Mouse (Mus musculus) macrophage (primary cell): Measurements from ENCODE around the gene Pah. TPM values are rescaled to one million over a fixed set of nuclear protein-coding genes. Genes with fewer than 3 reads are reported as not detected.

ENCODE experiments used
- H3K27ac ChIP-seq: fragments of 350-480 bp; formaldehyde crosslinking; 2 replicates; pipeline ENCODE4 v1.9.0; 2021
- H3K36me3 ChIP-seq: fragments of 350-480 bp; formaldehyde crosslinking; 2 replicates; pipeline ENCODE4 v1.9.0; 2021; ENCODE audit errors: inconsistent target
- H3K4me3 ChIP-seq: fragments of 350-480 bp; formaldehyde crosslinking; 2 replicates; pipeline ENCODE4 v1.9.0; 2021; ENCODE audit errors: inconsistent target
- H3K79me2 ChIP-seq: fragments of 350-480 bp; formaldehyde crosslinking; 2 replicates; pipeline ENCODE4 v1.9.0; 2021; ENCODE audit errors: inconsistent target
- WGBS: methylation state at CpG from one replicate; pipeline ENCODE4 v1.1.7; 2026; ENCODE audit warnings: inconsistent platforms; ENCODE audit not compliant: missing documents; 5-methylcytosine and 5-hydroxymethylcytosine counted together
- polyA plus RNA-seq: library from polyadenylated mRNA; stranded (reverse); fragments of 250-400 nt; gene quantifications from 3 replicates; pipeline ENCODE4 v1.2.4, GENCODE M21; 2018; ENCODE audit warnings: inconsistent platforms

Pah gene
- polyA plus RNA-seq, 1 experiment from 2014 or later = not detected

DNA sequence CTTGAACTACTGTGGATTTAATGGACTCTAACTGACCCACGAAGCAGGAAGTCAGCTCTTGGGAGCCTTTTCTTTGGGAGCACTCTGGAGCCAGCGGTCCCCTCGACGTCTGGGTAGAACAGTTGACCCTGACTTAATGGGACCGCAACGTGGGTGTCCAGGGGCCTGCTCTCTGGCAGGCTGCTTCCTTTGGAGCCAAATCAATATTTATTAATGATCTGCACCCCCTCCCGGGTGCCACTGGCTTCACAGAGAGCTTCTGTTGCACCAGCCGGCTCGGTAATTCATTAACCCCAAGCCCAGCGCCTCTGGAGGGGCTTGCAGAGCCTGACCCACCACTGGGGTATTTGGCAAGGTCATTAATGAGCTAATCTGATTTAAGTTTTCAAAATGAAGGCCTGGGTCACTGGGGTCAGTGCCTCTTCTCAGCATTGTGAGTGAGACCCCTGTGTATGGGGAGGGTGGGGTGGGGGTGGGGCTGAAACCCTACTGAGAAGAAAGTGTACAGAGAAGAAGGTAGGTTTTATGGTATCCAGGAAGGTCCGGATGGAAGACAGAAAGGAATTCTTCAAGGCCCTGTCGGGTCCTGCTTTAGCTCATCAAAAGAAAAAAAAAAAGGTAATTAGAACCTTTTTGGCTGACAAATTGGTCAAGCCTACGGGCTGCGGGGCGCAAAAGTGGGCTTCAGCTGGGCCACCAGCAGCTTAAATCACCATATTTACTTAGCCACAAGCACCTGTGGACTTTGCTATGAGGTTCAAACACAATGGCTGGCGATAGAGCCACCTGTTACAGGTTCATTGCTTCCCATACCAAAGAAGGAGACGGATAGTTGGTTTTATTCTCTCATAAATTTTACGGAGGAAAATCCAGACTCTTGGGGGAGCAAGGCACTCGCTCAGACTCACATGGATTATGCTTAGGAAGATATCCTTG is 25.0 kb downstream of the Pah start:
- Histone ChIP-seq H3K27ac (no peak overlapping the region), H3K4me3 (no peak overlapping the region), H3K79me2 (no peaks in the 10 kb centered on the region), H3K36me3 (no peaks in the 10 kb centered on the region)
- WGBS = 82% methylated on average over 19 of the region's 19 CpGs

DNA sequence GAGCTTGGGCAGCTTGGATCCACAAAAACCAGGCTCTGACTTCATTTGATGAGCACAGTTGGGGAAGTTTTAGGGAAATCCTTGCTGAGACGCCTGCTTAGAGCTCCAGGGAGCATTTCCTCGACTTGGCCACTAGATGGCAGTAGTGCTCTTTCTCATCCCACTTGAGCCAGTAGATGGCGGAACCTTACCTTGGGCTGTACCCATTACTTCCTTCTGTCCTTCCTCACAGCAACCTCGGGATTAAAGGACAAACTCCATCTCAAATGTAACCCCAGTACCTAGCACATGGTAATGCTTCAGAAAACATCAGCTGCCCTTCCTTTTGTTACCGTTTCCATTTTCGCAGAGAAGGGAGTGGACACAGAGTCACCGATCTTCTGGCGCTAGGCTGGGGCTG is 31.1 kb downstream of the Pah start:
- H3K27ac ChIP-seq = no peak overlapping the region
- no peaks in the 10 kb centered on the region for H3K36me3 ChIP-seq
- no peaks in the 10 kb centered on the region for H3K79me2 ChIP-seq
- H3K4me3 ChIP-seq = no peak overlapping the region
- WGBS = 38% methylated on average over 8 of the region's 8 CpGs

DNA sequence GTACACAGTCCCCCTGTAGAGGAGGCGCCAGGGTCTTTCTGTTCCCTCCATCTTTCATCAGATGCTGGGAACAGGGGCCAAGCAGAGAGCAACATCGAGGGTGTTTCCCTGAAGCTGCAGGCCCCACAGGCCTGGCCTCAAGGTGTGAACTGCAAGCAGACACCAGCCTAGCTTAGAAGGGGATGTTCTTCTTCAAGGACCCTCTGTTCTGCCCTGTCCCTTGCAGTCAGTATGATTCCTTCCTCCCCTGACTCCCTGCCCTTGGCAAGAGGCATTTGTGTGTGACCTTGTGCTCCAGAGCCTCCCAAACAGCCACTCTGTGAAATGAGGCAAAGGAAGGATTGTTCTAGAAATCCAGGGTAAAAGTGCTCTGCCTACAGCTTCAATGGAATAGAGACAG is 34.8 kb downstream of the Pah start:
- 56% methylated on average over 2 of the region's 2 CpGs for WGBS
- H3K27ac ChIP-seq = no peak overlapping the region
- H3K79me2 ChIP-seq = no peaks in the 10 kb centered on the region
- no peak overlapping the region for H3K4me3 ChIP-seq
- no peaks in the 10 kb centered on the region for H3K36me3 ChIP-seq

- H3K4me3 ChIP-seq = no peak overlapping the region
- 89% methylated on average over 9 of the region's 9 CpGs for WGBS
- H3K36me3 ChIP-seq = no peaks in the 10 kb centered on the region
- H3K27ac ChIP-seq = no peak overlapping the region
- H3K79me2 ChIP-seq = no peaks in the 10 kb centered on the region
Measured at GRCm38 (mm10) chr10:87563818-87564217, 42.2 kb downstream of the Pah start.

DNA sequence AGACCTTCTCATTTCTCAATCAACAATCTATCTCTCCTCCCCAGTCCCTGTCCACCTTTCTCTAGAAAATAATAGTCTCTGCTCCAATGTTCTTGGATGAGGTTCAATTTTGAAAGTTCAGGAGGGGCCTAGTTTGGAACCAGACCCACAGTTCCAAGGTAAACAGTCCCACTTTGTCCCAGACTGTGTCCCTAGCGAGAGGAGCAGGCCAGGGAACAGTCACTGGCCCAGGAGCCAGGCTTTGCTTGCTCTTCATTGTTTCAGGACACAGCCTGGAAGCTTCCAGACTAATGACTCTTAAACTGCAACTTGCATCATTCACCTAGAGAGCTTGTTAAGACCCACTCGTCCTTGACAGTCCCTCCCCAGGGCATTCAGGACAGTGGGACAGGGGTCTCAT is 44.1 kb downstream of the Pah start:
- Histone ChIP-seq H3K36me3 (no peaks in the 10 kb centered on the region), H3K27ac (no peak overlapping the region), H3K4me3 (no peak overlapping the region), H3K79me2 (no peaks in the 10 kb centered on the region)
- WGBS = 82% methylated on average over 2 of the region's 2 CpGs

DNA sequence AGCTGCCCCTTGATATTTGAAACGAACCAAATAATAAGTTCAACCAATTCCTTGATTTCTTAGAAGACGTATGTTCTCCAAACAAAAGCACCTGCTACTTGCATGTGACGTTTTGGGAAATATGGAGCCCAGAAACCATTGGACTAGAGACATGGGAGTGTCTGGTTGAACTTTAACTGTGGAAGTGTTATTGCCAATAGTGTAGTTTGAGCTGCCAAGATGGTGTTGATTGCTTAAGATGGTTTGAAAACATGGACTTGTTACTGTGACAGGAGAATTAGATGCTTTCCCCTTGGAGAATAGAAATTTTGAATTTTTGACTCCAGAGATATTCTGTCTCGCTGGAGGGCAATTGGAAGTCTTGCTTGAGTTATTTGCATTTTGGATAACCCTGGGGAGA is 50.9 kb downstream of the Pah start:
- Histone ChIP-seq H3K27ac (no peak overlapping the region), H3K79me2 (no peaks in the 10 kb centered on the region)
- WGBS = 81% methylated on average over 4 of the region's 4 CpGs

DNA sequence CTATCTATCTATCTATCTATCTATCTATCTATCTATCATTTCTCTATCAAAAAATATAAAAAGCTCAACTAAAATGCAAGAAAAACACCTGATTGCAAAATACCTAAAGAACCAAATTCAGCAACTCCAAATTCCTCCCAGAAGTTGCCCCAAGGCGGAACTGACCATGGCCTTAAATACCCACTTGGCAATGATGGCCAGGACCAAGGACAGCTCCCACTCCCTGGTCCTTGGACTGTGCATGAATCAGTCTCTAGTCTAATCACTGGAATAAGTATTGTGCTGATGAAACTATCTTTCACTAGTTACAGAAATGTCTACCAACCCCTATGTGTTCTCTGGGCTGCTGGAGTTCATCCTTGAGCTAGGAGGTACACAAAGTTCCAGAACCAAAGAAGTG is 65.1 kb downstream of the Pah start:
- no peaks in the 10 kb centered on the region for H3K79me2 ChIP-seq
- WGBS = 90% methylated on average over 1 of the region's 1 CpGs
- H3K4me3 ChIP-seq = no peak overlapping the region

More for the DNA sequence above, 50.9 kb downstream of the Pah start:
- Histone ChIP-seq H3K36me3 (no peaks in the 10 kb centered on the region), H3K4me3 (no peak overlapping the region)

GRCm38 (mm10) chr10:87593916-87594315 is 72.3 kb downstream of the Pah start:
- Histone ChIP-seq H3K27ac (no peak overlapping the region), H3K36me3 (no peaks in the 10 kb centered on the region), H3K4me3 (no peak overlapping the region), H3K79me2 (no peaks in the 10 kb centered on the region)
- 60% methylated on average over 2 of the region's 2 CpGs for WGBS

More for the DNA sequence above, 65.1 kb downstream of the Pah start:
- Histone ChIP-seq H3K27ac (no peak overlapping the region), H3K36me3 (no peaks in the 10 kb centered on the region)

- Histone ChIP-seq H3K36me3 (no peaks in the 10 kb centered on the region), H3K79me2 (no peaks in the 10 kb centered on the region), H3K27ac (no peak overlapping the region), H3K4me3 (no peak overlapping the region)
- 21% methylated on average over 5 of the region's 5 CpGs for WGBS
Measured at GRCm38 (mm10) chr10:87596361-87597074, 74.9 kb downstream of the Pah start.

DNA sequence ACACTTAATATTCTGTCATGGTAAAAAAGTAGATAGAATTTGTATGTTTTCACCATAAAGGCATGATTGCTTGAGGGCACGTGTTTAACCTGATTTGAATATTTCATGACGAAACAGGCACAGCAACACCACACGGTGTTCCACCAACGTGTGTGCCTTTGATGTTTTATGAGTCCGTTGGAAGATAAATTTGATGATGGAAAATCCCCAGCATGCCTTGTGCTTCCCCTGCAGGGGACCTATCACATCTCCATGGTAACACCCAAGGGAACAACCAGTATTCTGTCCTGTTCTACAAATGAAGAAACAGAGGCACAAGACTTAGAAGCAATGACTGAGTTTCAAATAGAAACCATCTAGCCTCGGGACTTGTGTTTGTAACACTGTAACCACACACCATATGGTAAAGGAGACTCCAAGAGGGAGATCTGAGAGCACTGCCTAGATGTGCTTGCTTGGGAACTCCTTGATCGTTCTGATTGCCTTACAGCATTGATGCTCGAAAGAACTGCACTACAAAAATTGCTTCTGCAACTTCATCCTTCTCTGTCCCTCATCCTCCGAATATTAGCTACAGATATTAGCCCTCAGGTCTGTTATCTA is 75.6 kb downstream of the Pah start:
- H3K79me2 ChIP-seq = no peaks in the 10 kb centered on the region
- no peaks in the 10 kb centered on the region for H3K36me3 ChIP-seq
- H3K27ac ChIP-seq = no peak overlapping the region
- WGBS = 64% methylated on average over 9 of the region's 9 CpGs
- no peak overlapping the region for H3K4me3 ChIP-seq

DNA sequence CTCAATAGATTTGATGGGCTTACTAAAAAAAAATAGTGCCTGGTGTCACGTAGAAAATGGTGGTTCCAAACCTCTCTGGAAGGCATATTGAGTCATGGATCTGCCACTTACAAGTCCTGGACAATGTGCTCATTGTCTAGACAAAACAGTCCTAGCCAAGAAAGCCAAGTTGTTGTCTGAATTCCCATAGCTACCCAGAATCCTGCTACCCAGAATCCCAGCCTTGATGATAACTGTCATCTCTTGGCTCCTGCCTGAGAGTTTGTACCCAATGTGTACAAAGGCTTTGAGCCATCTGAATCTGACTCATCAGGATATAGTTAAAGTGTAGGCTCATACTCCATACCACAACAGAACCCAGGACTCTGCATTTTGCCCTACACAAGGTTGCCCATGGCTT is 80.6 kb downstream of the Pah start:
- H3K27ac ChIP-seq = no peak overlapping the region
- WGBS = 61% methylated on average over 1 of the region's 1 CpGs

GRCm38 (mm10) chr10:87625196-87625595 is 103.6 kb downstream of the Pah start:
- no peak overlapping the region for H3K27ac ChIP-seq
- H3K4me3 ChIP-seq = no peak overlapping the region
- H3K36me3 ChIP-seq = no peaks in the 10 kb centered on the region
- WGBS = 62% methylated on average over 1 of the region's 1 CpGs
- H3K79me2 ChIP-seq = no peaks in the 10 kb centered on the region

More for the DNA sequence above, 80.6 kb downstream of the Pah start:
- H3K36me3 ChIP-seq = no peaks in the 10 kb centered on the region
- H3K79me2 ChIP-seq = no peaks in the 10 kb centered on the region
- no peak overlapping the region for H3K4me3 ChIP-seq
